Mouse (Mus musculus) neural tube, embryonic 11.5 days (tissue): ENCODE measurements around the gene Haus4. TPM values are rescaled to one million over a fixed set of nuclear protein-coding genes. Genes with fewer than 3 reads are reported as not detected.

Source experiments
- ATAC-seq: fragments of 200-750 bp; cut with Nextera tagmentation; 2 replicates; pipeline ENCODE4 v1.8.0; 2017; ENCODE audit warnings: moderate number of reproducible peaks, mild to moderate bottlenecking, moderate TSS enrichment, moderate library complexity; ENCODE audit not compliant: insufficient read depth, low FRiP score, low TSS enrichment
- DNase-seq: peaks from one replicate; pipeline ENCODE4 v3.0.0-alpha.2; 2015; ENCODE audit warnings: low spot score
- H3K27ac ChIP-seq: fragments of 300-500 bp; sonication (generic); 2 replicates; pipeline ENCODE4 v1.5.1; 2014; ENCODE audit warnings: low read depth, mild to moderate bottlenecking, low read length
- H3K27me3 ChIP-seq: fragments of 300-500 bp; sonication (generic); 2 replicates; pipeline ENCODE4 v1.6.1; 2014; ENCODE audit warnings: mild to moderate bottlenecking, low read length, mixed read lengths; ENCODE audit not compliant: control insufficient read depth, insufficient read depth
- H3K36me3 ChIP-seq: fragments of 300-500 bp; sonication (generic); 2 replicates; pipeline ENCODE4 v1.6.1; 2014; ENCODE audit warnings: mild to moderate bottlenecking, low read length, moderate library complexity, mixed read lengths; ENCODE audit not compliant: control insufficient read depth, insufficient read depth
- H3K4me1 ChIP-seq: fragments of 300-500 bp; sonication (generic); 2 replicates; pipeline ENCODE4 v1.6.1; 2014; ENCODE audit warnings: low read length, mixed read lengths; ENCODE audit not compliant: control insufficient read depth, insufficient read depth
- H3K4me2 ChIP-seq: fragments of 300-500 bp; sonication (generic); 2 replicates; pipeline ENCODE4 v1.6.1; 2014; ENCODE audit warnings: low read depth, mild to moderate bottlenecking, moderate library complexity
- H3K4me3 ChIP-seq: fragments of 300-500 bp; sonication (generic); 2 replicates; pipeline ENCODE4 v1.5.1; 2014; ENCODE audit warnings: low read depth, low read length
- H3K9ac ChIP-seq: fragments of 300-500 bp; sonication (generic); 2 replicates; pipeline ENCODE4 v1.6.1; 2014; ENCODE audit warnings: mild to moderate bottlenecking, low read length
- H3K9me3 ChIP-seq: fragments of 300-500 bp; sonication (generic); 2 replicates; pipeline ENCODE4 v1.6.1; 2016; ENCODE audit warnings: low read length; ENCODE audit not compliant: control insufficient read depth
- WGBS: fragments of 180-500 bp; shearing (Covaris S2); extraction: QIAGEN DNeasy Blood & Tissue Kit; methylation state at CpG from one replicate; pipeline ENCODE4 v1.1.7; 2014; 5-methylcytosine and 5-hydroxymethylcytosine counted together
- polyA plus RNA-seq: library from polyadenylated mRNA; unstranded; fragments of >200 nt; fragmentation: Nextera tagmentation; extraction: Ambion mirVana; gene quantifications from 2 replicates; pipeline ENCODE4 v1.2.1, GENCODE M21; 2014

Haus4 gene
- polyA plus RNA-seq, 1 experiment from 2014 or later: 36.7 TPM

DNA sequence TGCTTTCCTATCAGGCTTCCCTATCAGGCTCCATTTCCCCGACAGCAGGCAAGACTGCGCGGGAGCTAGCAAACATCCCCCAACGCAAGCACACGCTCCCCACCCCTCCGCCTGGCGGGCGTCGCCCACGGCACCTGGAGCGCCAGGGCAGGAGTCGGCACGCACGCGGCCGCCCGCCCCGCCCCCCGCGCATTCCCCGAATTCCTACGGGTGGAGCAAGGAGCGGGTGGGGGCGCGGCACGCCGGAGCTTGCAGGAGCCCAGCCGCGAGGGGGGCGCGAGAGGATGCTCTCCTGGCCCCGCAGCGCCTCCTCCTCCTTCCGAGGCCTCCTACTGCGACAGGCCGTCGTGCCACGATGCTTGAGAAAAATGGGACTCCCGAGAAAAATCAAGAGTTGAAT lies 21.2 kb upstream of the Haus4 start:
- ATAC-seq (no peak), DNase-seq (peak; percentile 84)
- Histone ChIP-seq H3K4me1 (peaks cover 25% of the 10 kb centered on the region), H3K9ac (peak overlapping the region; percentile 89), H3K36me3 (peaks cover 8% of the 10 kb centered on the region), H3K4me2 (peak overlapping the region; percentile 66), H3K4me3 (peak overlapping the region; percentile 79), H3K9me3 (no peaks in the 10 kb centered on the region), H3K27ac (no peak overlapping the region), H3K27me3 (no peaks in the 10 kb centered on the region)
- 0% methylated on average over 38 of the region's 39 CpGs for WGBS

DNA sequence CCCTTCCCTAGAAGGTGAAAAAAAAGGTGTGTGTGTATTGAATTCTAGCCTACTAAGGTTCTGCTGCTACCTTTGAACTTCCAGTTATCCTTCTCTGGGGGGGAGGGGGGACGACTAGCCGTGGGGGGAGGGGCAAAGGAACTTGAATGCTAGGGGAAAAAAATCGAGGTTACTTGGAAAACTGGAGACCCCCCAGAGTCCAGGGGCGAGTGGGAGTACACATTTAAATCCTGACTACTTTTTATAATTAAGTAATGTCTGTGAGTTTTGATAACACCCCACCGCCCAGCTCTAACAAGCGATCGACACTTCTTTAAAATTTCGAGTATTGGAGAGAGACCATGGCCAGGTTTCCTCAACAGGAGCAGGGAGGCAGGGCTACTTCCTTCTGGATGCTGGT lies 20.6 kb upstream of the Haus4 start:
- peak overlapping the region; percentile 66 for H3K4me2 ChIP-seq
- DNase-seq: no peak
- peaks cover 8% of the 10 kb centered on the region for H3K36me3 ChIP-seq
- peaks cover 25% of the 10 kb centered on the region for H3K4me1 ChIP-seq
- no peaks in the 10 kb centered on the region for H3K27me3 ChIP-seq
- H3K9me3 ChIP-seq: no peaks in the 10 kb centered on the region
- peak overlapping the region; percentile 89 for H3K9ac ChIP-seq
- WGBS: under 1% methylated on average over 8 of the region's 8 CpGs
- H3K4me3 ChIP-seq: peak overlapping the region; percentile 79
- no peak overlapping the region for H3K27ac ChIP-seq
- no peak for ATAC-seq

DNA sequence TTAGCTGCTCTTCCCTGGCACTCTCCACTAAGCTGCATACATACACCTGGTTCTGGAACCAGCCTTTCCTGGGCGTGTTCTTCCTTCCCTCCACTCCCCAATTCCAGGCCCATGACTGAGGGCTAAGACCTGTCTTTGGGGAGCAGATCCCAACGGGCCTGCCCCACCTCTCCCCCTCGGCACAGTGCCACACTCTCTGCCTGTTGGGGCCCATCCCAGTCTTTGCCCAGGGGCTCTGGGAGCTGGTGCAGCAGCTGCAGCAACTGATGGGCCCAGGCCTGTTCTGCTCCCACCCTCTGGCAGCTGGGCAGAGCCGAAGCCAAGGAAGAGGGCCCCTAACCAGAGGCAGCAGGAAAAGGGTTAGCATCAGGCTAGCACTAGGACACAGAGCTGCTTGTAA lies 19.8 kb upstream of the Haus4 start:
- peaks cover 27% of the 10 kb centered on the region for H3K4me1 ChIP-seq
- H3K27me3 ChIP-seq: no peaks in the 10 kb centered on the region
- peak overlapping the region; percentile 35 for H3K9ac ChIP-seq
- no peaks in the 10 kb centered on the region for H3K9me3 ChIP-seq
- DNase-seq: no peak
- 19% methylated on average over 4 of the region's 4 CpGs for WGBS
- peak overlapping the region; percentile 66 for H3K4me2 ChIP-seq
- no peak for ATAC-seq
- H3K4me3 ChIP-seq: peak overlapping the region; percentile 79
- H3K36me3 ChIP-seq: peaks cover 10% of the 10 kb centered on the region
- H3K27ac ChIP-seq: no peak overlapping the region

GRCm38 (mm10) chr14:54572790-54573736 lies 18.6 kb upstream of the Haus4 start:
- Histone ChIP-seq H3K4me1 (peaks cover 27% of the 10 kb centered on the region), H3K9ac (peak overlapping the region; percentile 26; the same call in 1 of the 2 replicates)
- ATAC-seq: peak; percentile 35; the same call in 1 of the 2 replicates

DNA sequence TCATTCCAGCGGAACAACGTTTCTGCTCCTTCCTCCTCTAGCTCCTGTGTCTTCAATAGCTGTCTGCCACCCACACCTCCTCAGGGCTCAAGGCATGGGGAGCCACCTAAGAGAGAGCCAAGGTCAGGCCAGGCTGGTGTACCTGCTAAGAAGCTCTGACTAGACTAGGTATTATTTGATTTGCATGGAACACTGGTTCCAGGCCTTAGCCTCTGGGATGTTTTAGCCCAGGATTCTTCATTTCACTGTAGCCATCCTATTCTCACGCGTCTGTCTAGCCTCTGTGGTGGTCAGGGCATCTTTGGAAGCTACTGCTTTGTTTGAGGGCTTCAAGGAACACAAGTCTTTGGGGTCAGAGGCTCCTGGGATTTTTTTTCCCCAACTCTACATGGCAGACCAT lies 17.7 kb upstream of the Haus4 start:
- DNase-seq: no peak
- no peak overlapping the region for H3K9ac ChIP-seq
- H3K36me3 ChIP-seq: peaks cover 14% of the 10 kb centered on the region
- ATAC-seq: no peak
- H3K4me2 ChIP-seq: peak overlapping the region; percentile 66; the same call in 1 of the 2 replicates
- no peak overlapping the region for H3K4me3 ChIP-seq
- no peaks in the 10 kb centered on the region for H3K27me3 ChIP-seq
- H3K27ac ChIP-seq: no peak overlapping the region
- WGBS: 82% methylated on average over 4 of the region's 4 CpGs
- no peaks in the 10 kb centered on the region for H3K9me3 ChIP-seq
- peaks cover 27% of the 10 kb centered on the region for H3K4me1 ChIP-seq

More at GRCm38 (mm10) chr14:54572790-54573736, 18.6 kb upstream of the Haus4 start:
- Histone ChIP-seq H3K27me3 (no peaks in the 10 kb centered on the region), H3K4me3 (peak overlapping the region; percentile 79), H3K36me3 (peaks cover 14% of the 10 kb centered on the region), H3K27ac (no peak overlapping the region; the same call in 1 of the 2 replicates), H3K9me3 (no peaks in the 10 kb centered on the region), H3K4me2 (peak overlapping the region; percentile 66)
- DNase-seq: peak; percentile 73
- WGBS: 9% methylated on average over 14 of the region's 14 CpGs

GRCm38 (mm10) chr14:54569451-54570392 lies 15.3 kb upstream of the Haus4 start:
- peaks cover 24% of the 10 kb centered on the region for H3K4me1 ChIP-seq
- H3K27me3 ChIP-seq: no peaks in the 10 kb centered on the region
- H3K9ac ChIP-seq: no peak overlapping the region
- no peak overlapping the region for H3K4me2 ChIP-seq
- WGBS: 66% methylated on average over 17 of the region's 17 CpGs
- peak; percentile 38 for DNase-seq
- no peaks in the 10 kb centered on the region for H3K9me3 ChIP-seq
- no peak overlapping the region for H3K4me3 ChIP-seq
- no peak for ATAC-seq
- H3K36me3 ChIP-seq: peaks cover 14% of the 10 kb centered on the region
- no peak overlapping the region for H3K27ac ChIP-seq

DNA sequence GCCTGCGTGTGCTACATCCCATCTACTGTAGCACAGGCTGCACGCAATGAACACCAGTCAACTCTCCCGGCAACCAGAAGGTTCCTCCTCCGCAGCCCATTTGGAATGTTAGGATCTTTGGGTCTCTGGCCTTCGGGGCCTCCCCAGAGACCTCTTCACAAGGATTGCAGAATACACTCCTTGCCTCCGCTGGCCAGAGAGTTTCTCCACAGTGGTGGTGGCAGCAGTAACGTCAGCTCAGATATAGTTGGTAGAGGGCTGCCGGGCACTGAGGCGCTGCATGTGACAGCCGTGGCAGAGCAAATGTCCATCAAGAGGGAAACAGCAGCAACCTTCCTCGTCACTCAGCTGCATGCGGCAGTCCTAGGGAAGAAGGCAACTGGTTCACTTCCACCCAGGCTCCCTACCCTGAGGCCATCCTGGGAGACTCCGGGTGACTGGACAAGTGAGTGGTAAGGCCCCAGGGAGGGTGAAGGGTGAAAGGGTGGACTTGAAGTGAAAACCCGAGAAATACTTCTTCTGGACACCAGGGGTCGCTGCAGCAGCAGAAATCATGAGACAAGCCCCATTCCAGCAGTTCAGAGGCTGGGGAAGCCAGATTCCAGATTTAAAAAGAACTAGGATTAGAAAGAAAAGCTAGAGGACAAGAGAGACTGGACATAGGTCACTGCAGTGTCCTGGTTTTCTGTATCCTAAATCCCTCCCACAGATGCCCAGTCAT lies 14.4 kb upstream of the Haus4 start:
- DNase-seq: peak; percentile 75
- peaks cover 17% of the 10 kb centered on the region for H3K4me1 ChIP-seq

More for the DNA sequence above, 14.4 kb upstream of the Haus4 start:
- no peak for ATAC-seq
- Histone ChIP-seq H3K27me3 (no peaks in the 10 kb centered on the region), H3K36me3 (peaks cover 14% of the 10 kb centered on the region), H3K27ac (no peak overlapping the region), H3K4me3 (no peak overlapping the region), H3K4me2 (no peak overlapping the region), H3K9ac (no peak overlapping the region), H3K9me3 (no peaks in the 10 kb centered on the region)
- WGBS: 77% methylated on average over 15 of the region's 15 CpGs
